Mouse (Mus musculus) cortical plate, adult 2 months (tissue): ENCODE measurements at regions not wholly inside any gene's neighbourhood (a gene's known extent, or its start where the extent isn't known, plus 50 kb on each side); places are given as distances from the start of the nearest gene placed in this dataset.

ENCODE experiments used
- H3K27ac ChIP-seq: fragments of 200-500 bp; 2 replicates; pipeline ENCODE4 v1.5.1; 2012; ENCODE audit warnings: low read length, control low read depth, inconsistent platforms; ENCODE audit not compliant: insufficient read depth
- H3K4me1 ChIP-seq: fragments of 200-500 bp; 2 replicates; pipeline ENCODE4 v1.6.1; 2011; ENCODE audit warnings: low read length; ENCODE audit not compliant: control insufficient read depth, insufficient read depth
- H3K4me3 ChIP-seq: fragments of 200-500 bp; 2 replicates; pipeline ENCODE4 v1.5.1; 2011; ENCODE audit warnings: mild to moderate bottlenecking, low read length, control low read depth; ENCODE audit not compliant: insufficient read depth
- CTCF ChIP-seq: fragments of 200-500 bp; IDR thresholded peaks from 2 replicates; pipeline ENCODE4 v1.5.1; 2011; ENCODE audit warnings: mild to moderate bottlenecking, control low read depth, low read length; ENCODE audit not compliant: insufficient read depth; ENCODE audit errors: extremely low read depth
- POLR2A ChIP-seq: fragments of 200-500 bp; IDR thresholded peaks from 2 replicates; pipeline ENCODE4 v1.6.1; 2011; ENCODE audit warnings: mild to moderate bottlenecking, low read length, control low read depth; ENCODE audit not compliant: insufficient read depth; ENCODE audit errors: extremely low read depth

DNA sequence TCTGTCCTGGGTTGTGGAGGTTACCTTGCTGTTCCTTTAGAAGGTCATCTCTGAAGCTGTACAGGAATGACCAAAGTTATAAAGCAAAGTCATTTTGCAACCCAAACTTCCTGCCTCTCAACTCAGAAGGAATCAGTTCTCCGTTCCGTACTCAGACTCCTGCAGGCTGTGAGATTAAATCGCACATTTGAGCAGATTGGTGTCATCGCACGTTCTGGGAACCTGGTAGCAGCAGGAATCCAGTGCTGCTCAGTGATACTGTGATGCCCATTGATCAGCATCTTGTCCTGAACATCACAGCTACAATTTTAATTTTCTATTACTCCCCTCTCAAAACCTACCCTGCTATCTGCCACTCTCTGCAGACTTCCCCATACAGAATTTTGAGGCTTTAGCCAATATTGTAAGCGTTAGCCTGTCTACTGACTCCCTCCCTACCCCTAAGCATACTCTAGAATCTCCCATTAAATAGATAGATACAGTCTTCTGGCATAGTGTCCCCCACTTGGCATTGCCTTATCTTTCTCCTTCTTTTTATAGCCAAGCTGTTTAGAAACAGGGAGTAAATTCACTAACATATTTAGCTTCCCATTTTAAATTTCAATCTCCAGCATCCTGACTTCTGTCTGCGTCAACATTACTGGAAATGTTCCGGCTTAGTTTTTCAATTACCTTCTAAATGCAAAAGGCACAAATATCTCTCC is 482.1 kb downstream of the Cntnap4 start:
- H3K4me3 ChIP-seq: no peak overlapping the region
- TF ChIP-seq CTCF: no peak
- TF ChIP-seq POLR2A: no peak
- H3K4me1 ChIP-seq: no peaks in the 10 kb centered on the region
- no peak overlapping the region for H3K27ac ChIP-seq

DNA sequence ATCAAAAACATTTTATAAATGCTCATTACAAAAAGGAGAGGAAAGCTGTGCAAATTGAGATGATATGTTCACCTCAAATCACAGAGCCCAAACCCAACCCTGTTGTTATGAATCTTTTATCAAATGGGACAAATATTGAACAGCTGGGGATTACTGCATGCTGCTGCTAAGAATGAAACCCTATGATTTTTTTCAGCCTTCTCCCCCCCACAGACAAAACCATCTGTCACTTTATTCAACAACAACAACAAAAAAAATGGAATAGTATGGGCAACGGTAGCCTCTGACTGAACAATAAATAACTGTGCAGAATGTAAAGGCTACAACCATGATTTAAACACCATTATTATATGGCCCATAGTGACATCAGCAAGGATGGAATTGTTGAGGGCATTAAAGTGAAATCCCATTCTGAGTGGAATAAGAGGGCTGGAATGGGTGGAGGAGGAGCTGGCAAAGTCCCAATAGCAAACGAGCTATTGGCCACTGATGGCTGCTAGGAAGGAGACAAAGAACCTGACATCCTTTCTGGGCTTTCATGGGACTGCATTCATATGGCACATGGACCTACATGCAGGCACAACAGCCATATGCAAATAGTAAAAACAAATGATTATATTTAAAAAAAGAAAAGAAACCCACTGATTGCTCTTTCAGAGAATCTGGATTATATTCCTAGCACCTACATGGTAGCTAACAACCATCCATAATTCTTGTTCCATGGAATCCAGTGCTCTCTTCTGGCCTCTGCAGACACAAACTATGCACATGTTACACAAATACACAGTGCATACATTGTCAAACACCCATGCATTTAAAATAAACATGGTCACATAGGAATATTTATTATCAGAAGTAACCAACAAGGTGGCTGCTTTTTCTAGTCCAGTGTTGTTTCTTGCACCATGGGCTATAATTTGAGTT is 495.7 kb downstream of the Cntnap4 start:
- Histone ChIP-seq H3K27ac (no peak overlapping the region), H3K4me3 (no peak overlapping the region), H3K4me1 (no peaks in the 10 kb centered on the region)
- no peak for TF ChIP-seq CTCF
- no peak for TF ChIP-seq POLR2A

GRCm38 (mm10) chr8:113066170-113066708 is 496.4 kb downstream of the Cntnap4 start:
- no peak overlapping the region for H3K27ac ChIP-seq
- no peak for TF ChIP-seq POLR2A
- no peak for TF ChIP-seq CTCF
- H3K4me1 ChIP-seq: no peaks in the 10 kb centered on the region
- H3K4me3 ChIP-seq: no peak overlapping the region

DNA sequence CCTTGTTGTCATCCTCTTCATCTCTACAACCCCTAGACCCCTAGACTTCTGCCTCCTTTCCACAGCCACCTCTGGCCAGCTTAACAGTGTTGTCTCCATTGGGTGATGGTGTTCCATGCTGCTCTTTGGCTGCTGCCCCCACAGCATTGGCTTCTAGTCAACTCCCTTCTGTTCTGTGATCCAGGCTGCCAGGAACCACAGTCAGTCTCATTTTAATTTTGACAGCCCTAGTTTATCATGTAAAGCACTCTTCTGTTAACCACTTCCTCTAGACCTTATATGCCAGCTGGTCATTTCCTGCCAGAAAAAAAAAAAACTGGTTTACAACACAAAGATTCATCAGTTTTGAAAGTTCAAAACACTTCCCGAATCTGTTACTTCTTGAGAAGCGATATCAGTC is 514.1 kb downstream of the Cntnap4 start:
- no peak for TF ChIP-seq CTCF
- TF ChIP-seq POLR2A: no peak
- Histone ChIP-seq H3K4me3 (no peak overlapping the region), H3K4me1 (no peaks in the 10 kb centered on the region), H3K27ac (no peak overlapping the region)

DNA sequence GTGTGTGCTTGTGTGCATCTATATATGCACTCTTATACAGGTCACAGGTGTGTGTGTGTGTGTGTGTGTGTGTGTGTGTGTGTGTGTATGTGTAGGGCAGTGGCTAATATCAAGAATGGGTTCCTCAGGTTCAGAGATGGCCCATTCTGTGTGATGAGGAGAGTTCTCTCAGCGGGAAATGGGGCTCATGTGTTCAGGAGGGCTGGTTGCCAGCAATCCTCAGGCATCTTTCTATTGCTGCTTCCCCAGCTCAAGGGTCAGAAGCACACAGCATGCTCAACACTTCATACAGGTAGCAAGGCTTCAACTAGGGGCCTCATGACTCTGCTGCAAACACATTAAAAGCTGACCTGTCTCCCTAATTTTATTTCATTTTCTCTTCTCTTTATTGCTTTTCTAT is 517.7 kb downstream of the Cntnap4 start:
- TF ChIP-seq CTCF: no peak
- no peak for TF ChIP-seq POLR2A
- Histone ChIP-seq H3K4me3 (no peak overlapping the region), H3K27ac (no peak overlapping the region), H3K4me1 (no peaks in the 10 kb centered on the region)

- Histone ChIP-seq H3K27ac (no peak overlapping the region), H3K4me1 (no peaks in the 10 kb centered on the region), H3K4me3 (no peak overlapping the region)
- TF ChIP-seq POLR2A (no peak), CTCF (no peak)
Measured at GRCm38 (mm10) chr8:113111665-113112064, 523.7 kb upstream of the Mon1b start.

DNA sequence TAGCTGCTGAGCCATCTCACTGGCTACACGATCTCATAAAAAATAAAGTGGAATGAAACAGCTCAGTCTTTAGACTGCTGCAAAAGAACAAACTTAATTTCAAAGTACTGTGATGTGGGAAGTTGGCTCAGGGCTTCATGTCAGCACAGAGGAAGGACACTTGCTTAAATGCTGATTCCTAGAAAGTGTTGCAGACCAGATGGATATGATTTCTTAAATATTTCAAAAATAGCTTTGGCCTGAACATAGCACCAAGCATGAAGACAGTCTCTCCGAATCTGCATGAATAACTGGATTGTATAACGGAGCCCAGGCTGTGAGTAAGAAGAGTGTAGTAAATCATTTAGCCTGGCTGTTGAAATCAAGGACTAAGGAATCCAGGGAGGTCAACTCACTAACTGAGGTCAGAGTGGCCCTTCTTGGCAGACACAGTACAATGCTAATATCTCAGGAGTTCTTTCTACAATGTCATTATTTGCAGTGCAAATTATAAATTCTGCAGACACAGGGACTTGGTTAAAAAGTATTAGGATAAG is 521.2 kb upstream of the Mon1b start:
- Histone ChIP-seq H3K4me1 (no peaks in the 10 kb centered on the region), H3K27ac (no peak overlapping the region), H3K4me3 (no peak overlapping the region)
- TF ChIP-seq POLR2A (no peak), CTCF (no peak)

GRCm38 (mm10) chr8:113117241-113117640 is 518.1 kb upstream of the Mon1b start:
- no peak for TF ChIP-seq POLR2A
- no peak for TF ChIP-seq CTCF
- Histone ChIP-seq H3K4me1 (no peaks in the 10 kb centered on the region), H3K27ac (no peak overlapping the region), H3K4me3 (no peak overlapping the region)

DNA sequence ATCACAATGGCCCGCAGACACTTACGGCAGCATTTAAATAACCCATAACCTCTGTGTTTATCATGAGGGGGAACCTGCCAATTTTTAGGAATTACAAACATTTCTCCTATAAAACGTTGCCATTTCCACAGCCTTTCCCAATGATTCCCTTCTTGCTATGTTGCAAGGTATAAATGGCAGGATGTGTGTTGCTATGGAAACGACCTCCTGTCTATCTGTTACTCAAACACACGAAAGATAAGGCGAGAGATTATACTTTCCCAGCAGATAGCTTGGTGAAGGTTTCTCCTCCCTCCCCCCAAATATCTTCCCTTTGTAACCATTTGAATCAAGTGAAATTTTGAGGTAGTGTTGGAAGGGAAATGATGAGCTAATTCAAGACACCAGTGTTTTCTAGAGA is 509.8 kb upstream of the Mon1b start:
- Histone ChIP-seq H3K4me3 (no peak overlapping the region), H3K27ac (no peak overlapping the region), H3K4me1 (no peaks in the 10 kb centered on the region)
- TF ChIP-seq CTCF (no peak), POLR2A (no peak)
